Mouse (Mus musculus): Measurements from ENCODE around the gene Txnrd1. TPM values are rescaled to one million over a fixed set of nuclear protein-coding genes. Genes with fewer than 3 reads are reported as not detected.

Gene Txnrd1
- polyA plus RNA-seq, 1 experiment from 2014 or later, result 34.6 TPM

GRCm38 (mm10) chr10:82866356-82866755 lies 32.6 kb downstream of the Txnrd1 start, which contains the start of gene Eid3:
Gene Eid3, plus strand, starts transcription at chr10:82866626.
- Histone ChIP-seq H3K4me1 (ENCODE audit: insufficient read depth, low read depth, low read length) (no peaks in the 10 kb centered on the region), H3K27ac (ENCODE audit: low read length) (no peak within 1 kb of the TSS), H3K9me3 (ENCODE audit: low read length) (no peaks in the 10 kb centered on the region), H3K27me3 (replicated peaks; ENCODE audit: insufficient read depth, low read length) (no peaks in the 10 kb centered on the region), H3K4me3 (ENCODE audit: low read depth, low read length) (no peak within 1 kb of the TSS), H3K9ac (replicated peaks; ENCODE audit: low read depth) (no peak within 1 kb of the TSS), H3K4me2 (replicated peaks; ENCODE audit: low read depth, low read length) (no peak within 1 kb of the TSS), H3K36me3 (ENCODE audit: insufficient read depth, low read length) (0 out of 2 replicates have a peak, but pooled peaks cover 6% of the 10 kb centered on the region)
- DNase-seq (ENCODE audit: low spot score) (no peak), ATAC-seq (no peak)
- 78% methylated on average over 9 of the region's 9 CpGs for WGBS
- no peak for TF ChIP-seq EP300 (IDR thresholded peaks at IDR 0.05)
- no peak for TF ChIP-seq CTCF (IDR thresholded peaks at IDR 0.05)

- H3K27ac ChIP-seq (ENCODE audit: low read length), result no peak overlapping the region
- no peak overlapping the region for H3K4me2 ChIP-seq (replicated peaks; ENCODE audit: low read depth, low read length)
- DNase-seq (ENCODE audit: low spot score) (no peak), ATAC-seq (no peak)
- no peak overlapping the region for H3K9ac ChIP-seq (replicated peaks; ENCODE audit: low read depth)
- H3K36me3 ChIP-seq (ENCODE audit: insufficient read depth, low read length), result 0 out of 2 replicates have a peak, but pooled peaks cover 6% of the 10 kb centered on the region
- 85% methylated on average over 18 of the region's 18 CpGs for WGBS
- TF ChIP-seq EP300 (IDR thresholded peaks at IDR 0.05), result no peak
- H3K4me1 ChIP-seq (ENCODE audit: insufficient read depth, low read depth, low read length), result no peaks in the 10 kb centered on the region
- H3K27me3 ChIP-seq (replicated peaks; ENCODE audit: insufficient read depth, low read length), result no peaks in the 10 kb centered on the region
- no peak overlapping the region for H3K4me3 ChIP-seq (ENCODE audit: low read depth, low read length)
- no peaks in the 10 kb centered on the region for H3K9me3 ChIP-seq (ENCODE audit: low read length)
Measured at GRCm38 (mm10) chr10:82866832-82867231, 33.1 kb downstream of the Txnrd1 start.

GRCm38 (mm10) chr10:82868418-82869086 lies 34.8 kb downstream of the Txnrd1 start:
- 78% methylated on average over 6 of the region's 6 CpGs for WGBS
- Histone ChIP-seq H3K27me3 (replicated peaks; ENCODE audit: insufficient read depth, low read length) (no peaks in the 10 kb centered on the region), H3K4me1 (ENCODE audit: insufficient read depth, low read depth, low read length) (no peaks in the 10 kb centered on the region), H3K27ac (ENCODE audit: low read length) (no peak overlapping the region), H3K4me3 (ENCODE audit: low read depth, low read length) (no peak overlapping the region), H3K4me2 (replicated peaks; ENCODE audit: low read depth, low read length) (no peak overlapping the region), H3K9me3 (ENCODE audit: low read length) (no peaks in the 10 kb centered on the region), H3K36me3 (ENCODE audit: insufficient read depth, low read length) (0 out of 2 replicates have a peak, but pooled peaks cover 6% of the 10 kb centered on the region), H3K9ac (replicated peaks; ENCODE audit: low read depth) (no peak overlapping the region)
- TF ChIP-seq EP300 (IDR thresholded peaks at IDR 0.05) (no peak), CTCF (IDR thresholded peaks at IDR 0.05) (no peak)
- ATAC-seq, result no peak
- no peak for DNase-seq (ENCODE audit: low spot score)

GRCm38 (mm10) chr10:82875446-82875845 lies 41.7 kb downstream of the Txnrd1 start:
- Histone ChIP-seq H3K4me2 (replicated peaks; ENCODE audit: low read depth, low read length) (no peak overlapping the region), H3K4me1 (ENCODE audit: insufficient read depth, low read depth, low read length) (no peaks in the 10 kb centered on the region), H3K36me3 (ENCODE audit: insufficient read depth, low read length) (peaks cover 32% of the 10 kb centered on the region), H3K9me3 (ENCODE audit: low read length) (no peaks in the 10 kb centered on the region), H3K27ac (ENCODE audit: low read length) (no peak overlapping the region), H3K9ac (replicated peaks; ENCODE audit: low read depth) (no peak overlapping the region), H3K4me3 (ENCODE audit: low read depth, low read length) (no peak overlapping the region), H3K27me3 (replicated peaks; ENCODE audit: insufficient read depth, low read length) (no peaks in the 10 kb centered on the region)
- TF ChIP-seq EP300 (IDR thresholded peaks at IDR 0.05) (no peak), CTCF (IDR thresholded peaks at IDR 0.05) (no peak)
- ATAC-seq, result no peak
- 87% methylated on average over 10 of the region's 10 CpGs for WGBS
- no peak for DNase-seq (ENCODE audit: low spot score)

- Histone ChIP-seq H3K36me3 (ENCODE audit: insufficient read depth, low read length) (peaks cover 37% of the 10 kb centered on the region), H3K4me1 (ENCODE audit: insufficient read depth, low read depth, low read length) (no peaks in the 10 kb centered on the region), H3K9ac (replicated peaks; ENCODE audit: low read depth) (no peak overlapping the region), H3K4me3 (ENCODE audit: low read depth, low read length) (no peak overlapping the region), H3K9me3 (ENCODE audit: low read length) (no peaks in the 10 kb centered on the region), H3K27me3 (replicated peaks; ENCODE audit: insufficient read depth, low read length) (no peaks in the 10 kb centered on the region), H3K27ac (ENCODE audit: low read length) (no peak overlapping the region), H3K4me2 (replicated peaks; ENCODE audit: low read depth, low read length) (no peak overlapping the region)
- no peak for TF ChIP-seq EP300 (IDR thresholded peaks at IDR 0.05)
- TF ChIP-seq CTCF (IDR thresholded peaks at IDR 0.05), result peak; percentile 64
- ATAC-seq (peak; percentile 78), DNase-seq (ENCODE audit: low spot score) (peak; percentile 50)
- WGBS, result 67% methylated on average over 16 of the region's 16 CpGs
Measured at GRCm38 (mm10) chr10:82876076-82876796, 42.5 kb downstream of the Txnrd1 start.

- no peaks in the 10 kb centered on the region for H3K27me3 ChIP-seq (replicated peaks; ENCODE audit: insufficient read depth, low read length)
- DNase-seq (ENCODE audit: low spot score), result no peak
- peaks cover 22% of the 10 kb centered on the region for H3K36me3 ChIP-seq (ENCODE audit: insufficient read depth, low read length)
- no peak overlapping the region for H3K4me3 ChIP-seq (ENCODE audit: low read depth, low read length)
- 74% methylated on average over 6 of the region's 6 CpGs for WGBS
- 0 out of 2 replicates have a peak, but pooled peaks cover 3% of the 10 kb centered on the region for H3K4me1 ChIP-seq (ENCODE audit: insufficient read depth, low read depth, low read length)
- H3K27ac ChIP-seq (ENCODE audit: low read length), result no peak overlapping the region
- no peak for ATAC-seq
- H3K9ac ChIP-seq (replicated peaks; ENCODE audit: low read depth), result no peak overlapping the region
- no peaks in the 10 kb centered on the region for H3K9me3 ChIP-seq (ENCODE audit: low read length)
- no peak overlapping the region for H3K4me2 ChIP-seq (replicated peaks; ENCODE audit: low read depth, low read length)
- TF ChIP-seq CTCF (IDR thresholded peaks at IDR 0.05), result no peak
- TF ChIP-seq EP300 (IDR thresholded peaks at IDR 0.05), result no peak
Measured at GRCm38 (mm10) chr10:82887354-82887753, 53.6 kb downstream of the Txnrd1 start.

Data from lung, postnatal 0 days (tissue).